Mouse (Mus musculus) limb, embryonic 13.5 days (tissue): ENCODE measurements at regions not wholly inside any gene's neighbourhood (a gene's known extent, or its start where the extent isn't known, plus 50 kb on each side); places are given as distances from the start of the nearest gene placed in this dataset.

Experiments used
- ATAC-seq: fragments of 200-750 bp; cut with Nextera tagmentation; 2 replicates; pipeline ENCODE4 v1.8.0; 2017; ENCODE audit warnings: low read depth, moderate number of reproducible peaks, moderate TSS enrichment; ENCODE audit not compliant: low FRiP score
- H3K27ac ChIP-seq: fragments of 300-500 bp; sonication (generic); 2 replicates; pipeline ENCODE4 v1.5.1; 2015; ENCODE audit warnings: inconsistent platforms, mild to moderate bottlenecking, moderate library complexity
- H3K27me3 ChIP-seq: fragments of 300-500 bp; sonication (generic); 2 replicates; pipeline ENCODE4 v1.6.1; 2015; ENCODE audit warnings: mild to moderate bottlenecking, inconsistent platforms
- H3K36me3 ChIP-seq: fragments of 300-500 bp; sonication (generic); 2 replicates; pipeline ENCODE4 v1.6.1; 2015; ENCODE audit warnings: inconsistent platforms, mild to moderate bottlenecking, moderate library complexity
- H3K4me1 ChIP-seq: fragments of 300-500 bp; sonication (generic); 2 replicates; pipeline ENCODE4 v1.6.1; 2015; ENCODE audit warnings: inconsistent platforms
- H3K4me2 ChIP-seq: fragments of 300-500 bp; sonication (generic); replicated peaks from 2 replicates; pipeline ENCODE4 v1.6.1; 2015; ENCODE audit warnings: inconsistent platforms, mild to moderate bottlenecking, moderate library complexity
- H3K4me3 ChIP-seq: fragments of 300-500 bp; sonication (generic); 2 replicates; pipeline ENCODE4 v1.5.1; 2015; ENCODE audit warnings: moderate library complexity, mild to moderate bottlenecking, inconsistent platforms
- H3K9ac ChIP-seq: fragments of 300-500 bp; sonication (generic); 2 replicates; pipeline ENCODE4 v1.6.1; 2015; ENCODE audit warnings: mild to moderate bottlenecking, inconsistent platforms
- H3K9me3 ChIP-seq: fragments of 300-500 bp; sonication (generic); 2 replicates; pipeline ENCODE4 v1.6.1; 2016; ENCODE audit warnings: inconsistent platforms
- WGBS: fragments of 180-500 bp; shearing (Covaris S2); methylation state at CpG from one replicate; pipeline ENCODE4 v1.1.7; 2015; 5-methylcytosine and 5-hydroxymethylcytosine counted together

GRCm38 (mm10) chr3:148202148-148202547 is 788.2 kb downstream of the Adgrl2 start:
- no peak for ATAC-seq
- Histone ChIP-seq H3K36me3 (no peaks in the 10 kb centered on the region), H3K9me3 (no peaks in the 10 kb centered on the region)

GRCm38 (mm10) chr3:148186704-148187103 is 803.7 kb downstream of the Adgrl2 start:
- no peaks in the 10 kb centered on the region for H3K27me3 ChIP-seq
- 46% methylated on average over 2 of the region's 2 CpGs for whole genome bisulfite sequencing
- no peak overlapping the region for H3K4me2 ChIP-seq
- H3K4me1 ChIP-seq, result no peaks in the 10 kb centered on the region
- no peak overlapping the region for H3K4me3 ChIP-seq
- H3K27ac ChIP-seq, result no peak overlapping the region
- H3K9me3 ChIP-seq, result no peaks in the 10 kb centered on the region; the same call in 1 of the 2 replicates
- no peak for ATAC-seq
- H3K36me3 ChIP-seq, result no peaks in the 10 kb centered on the region
- H3K9ac ChIP-seq, result no peak overlapping the region

More at GRCm38 (mm10) chr3:148202148-148202547, 788.2 kb downstream of the Adgrl2 start:
- no peak overlapping the region for H3K27ac ChIP-seq
- no peaks in the 10 kb centered on the region for H3K27me3 ChIP-seq
- H3K4me2 ChIP-seq, result no peak overlapping the region
- H3K9ac ChIP-seq, result no peak overlapping the region
- H3K4me3 ChIP-seq, result no peak overlapping the region
- WGBS, result 85% methylated on average over 3 of the region's 3 CpGs
- H3K4me1 ChIP-seq, result no peaks in the 10 kb centered on the region

DNA sequence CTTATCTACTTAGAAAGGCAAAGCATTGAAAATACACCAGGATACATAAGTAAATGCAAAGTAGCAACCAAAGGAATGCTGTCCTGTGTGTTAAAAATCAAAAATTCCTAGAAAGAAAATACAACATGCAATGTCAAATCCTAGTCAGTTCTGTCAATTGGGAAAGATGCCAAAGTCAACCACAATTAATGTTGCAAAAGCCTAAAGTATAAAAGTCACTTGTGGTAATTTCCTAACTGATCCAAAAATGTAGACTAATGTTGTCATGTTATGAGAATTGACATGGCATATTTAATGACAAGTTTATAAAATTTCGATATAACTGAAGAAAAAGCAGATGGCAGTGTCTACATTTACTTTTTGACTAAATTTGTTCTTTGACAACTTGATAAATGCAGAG is 822.8 kb downstream of the Adgrl2 start:
- no peak overlapping the region for H3K4me3 ChIP-seq
- H3K4me1 ChIP-seq, result no peaks in the 10 kb centered on the region
- no peaks in the 10 kb centered on the region for H3K9me3 ChIP-seq
- no peak overlapping the region for H3K4me2 ChIP-seq
- H3K27me3 ChIP-seq, result no peaks in the 10 kb centered on the region
- H3K36me3 ChIP-seq, result no peaks in the 10 kb centered on the region
- ATAC-seq, result no peak
- no peak overlapping the region for H3K27ac ChIP-seq
- WGBS, result 84% methylated on average over 1 of the region's 1 CpGs
- H3K9ac ChIP-seq, result no peak overlapping the region

DNA sequence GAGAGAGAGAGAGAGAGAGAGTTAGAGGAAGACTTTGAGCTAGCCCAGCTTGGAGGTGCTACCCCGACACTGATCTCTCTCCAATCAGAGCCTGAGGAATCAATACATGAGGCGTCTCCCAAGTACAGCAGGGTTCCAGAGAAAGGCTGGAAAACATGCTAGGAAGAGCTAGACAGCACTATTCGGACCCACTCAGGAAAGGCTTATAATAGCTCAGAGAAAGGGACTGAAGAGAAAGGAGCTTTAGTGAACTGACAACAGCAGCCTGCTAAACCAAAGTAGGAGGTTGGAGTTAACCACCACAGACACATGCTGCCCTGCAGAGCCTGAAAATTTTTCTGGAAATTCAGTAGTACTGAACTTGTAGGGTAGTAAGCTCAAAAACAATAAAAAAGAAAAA is 831.3 kb downstream of the Adgrl2 start:
- Histone ChIP-seq H3K27me3 (no peaks in the 10 kb centered on the region), H3K4me2 (no peak overlapping the region), H3K9me3 (no peaks in the 10 kb centered on the region), H3K4me1 (no peaks in the 10 kb centered on the region), H3K27ac (no peak overlapping the region), H3K36me3 (no peaks in the 10 kb centered on the region), H3K4me3 (no peak overlapping the region), H3K9ac (no peak overlapping the region)
- ATAC-seq, result no peak
- 76% methylated on average over 3 of the region's 3 CpGs for WGBS

- no peak overlapping the region for H3K9ac ChIP-seq
- no peak overlapping the region for H3K4me3 ChIP-seq
- no peaks in the 10 kb centered on the region for H3K27me3 ChIP-seq
- 83% methylated on average over 2 of the region's 2 CpGs for WGBS
- no peak for ATAC-seq
- no peaks in the 10 kb centered on the region for H3K36me3 ChIP-seq
- H3K4me1 ChIP-seq, result no peaks in the 10 kb centered on the region
- H3K27ac ChIP-seq, result no peak overlapping the region
- no peaks in the 10 kb centered on the region for H3K9me3 ChIP-seq
- H3K4me2 ChIP-seq, result no peak overlapping the region
Measured at GRCm38 (mm10) chr3:148158533-148158932, 831.8 kb downstream of the Adgrl2 start.

GRCm38 (mm10) chr3:148143776-148144175 is 846.6 kb downstream of the Adgrl2 start:
- WGBS, result 86% methylated on average over 2 of the region's 2 CpGs
- Histone ChIP-seq H3K9me3 (no peaks in the 10 kb centered on the region), H3K36me3 (no peaks in the 10 kb centered on the region), H3K4me1 (no peaks in the 10 kb centered on the region), H3K27me3 (no peaks in the 10 kb centered on the region), H3K9ac (no peak overlapping the region), H3K4me2 (no peak overlapping the region), H3K4me3 (no peak overlapping the region), H3K27ac (no peak overlapping the region)
- ATAC-seq, result no peak

DNA sequence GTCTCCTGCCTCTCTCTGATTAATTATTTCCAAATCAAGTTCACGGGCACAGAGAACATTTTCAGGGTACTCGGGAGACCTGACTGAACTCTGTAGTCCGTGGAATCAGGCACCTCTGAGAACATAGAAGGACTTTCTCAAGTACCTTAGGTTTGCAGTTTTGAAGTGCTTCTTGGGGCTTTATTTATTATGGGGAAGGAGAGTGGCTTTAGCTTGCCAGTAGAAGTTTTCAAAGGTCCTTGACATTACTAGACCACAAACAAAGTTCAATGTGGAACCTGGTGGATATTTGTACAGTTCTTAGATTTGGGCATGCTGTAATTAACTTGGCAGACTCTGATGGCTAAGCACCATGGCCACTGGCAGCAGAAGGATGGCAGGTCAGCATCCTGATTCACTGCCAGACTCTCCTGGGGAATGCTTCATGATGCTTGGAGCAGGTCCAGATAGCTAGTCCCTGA is 853.5 kb downstream of the Adgrl2 start:
- WGBS, result 65% methylated on average over 3 of the region's 3 CpGs

DNA sequence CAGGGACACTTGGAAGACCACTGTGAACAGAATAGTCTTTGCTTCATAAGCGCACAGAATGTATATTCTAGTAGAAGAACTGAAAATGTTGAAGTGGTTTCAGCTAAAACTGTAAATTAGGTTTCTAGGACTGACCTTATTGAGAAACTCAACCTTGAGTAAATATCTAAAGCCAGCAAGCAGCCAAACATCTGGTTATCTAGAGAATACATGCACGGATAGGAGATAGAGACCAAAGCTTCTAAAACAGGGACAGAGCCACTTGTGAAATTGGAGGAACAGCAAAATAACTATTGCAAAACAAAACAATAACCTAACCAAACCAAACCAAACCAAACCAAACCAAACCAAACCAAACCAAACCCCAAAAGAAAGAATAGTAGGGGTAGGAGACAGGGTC is 855.7 kb downstream of the Adgrl2 start:
- Histone ChIP-seq H3K4me2 (no peak overlapping the region), H3K4me3 (no peak overlapping the region), H3K27me3 (no peaks in the 10 kb centered on the region), H3K36me3 (no peaks in the 10 kb centered on the region), H3K4me1 (no peaks in the 10 kb centered on the region), H3K9ac (no peak overlapping the region), H3K9me3 (no peaks in the 10 kb centered on the region), H3K27ac (no peak overlapping the region)
- no peak for ATAC-seq
- WGBS, result 91% methylated on average over 2 of the region's 2 CpGs

More for the DNA sequence above, 853.5 kb downstream of the Adgrl2 start:
- H3K4me3 ChIP-seq, result no peak overlapping the region
- no peak overlapping the region for H3K9ac ChIP-seq
- no peak for ATAC-seq
- H3K27ac ChIP-seq, result no peak overlapping the region
- no peak overlapping the region for H3K4me2 ChIP-seq
- H3K9me3 ChIP-seq, result no peaks in the 10 kb centered on the region
- no peaks in the 10 kb centered on the region for H3K36me3 ChIP-seq
- no peaks in the 10 kb centered on the region for H3K27me3 ChIP-seq
- H3K4me1 ChIP-seq, result no peaks in the 10 kb centered on the region

DNA sequence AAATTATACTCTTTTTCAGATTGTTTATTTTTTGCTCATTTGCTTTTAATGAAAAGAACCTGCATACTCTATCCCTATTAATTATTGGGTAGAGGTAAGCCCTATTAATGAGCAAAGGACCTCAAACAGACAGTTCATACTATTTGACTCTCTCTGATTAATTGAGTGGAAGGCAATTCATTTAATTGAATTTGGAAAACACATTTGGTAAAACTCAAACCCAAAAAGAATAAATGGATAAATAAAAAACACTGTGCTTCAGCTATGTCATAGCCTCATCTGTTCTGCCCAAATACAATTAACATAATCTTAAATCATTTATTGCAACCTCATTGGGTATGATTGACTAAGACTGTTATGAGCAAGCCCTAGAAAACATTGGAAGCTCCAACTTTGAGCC is 874.8 kb downstream of the Adgrl2 start:
- H3K4me1 ChIP-seq, result no peaks in the 10 kb centered on the region
- H3K27ac ChIP-seq, result no peak overlapping the region
- ATAC-seq, result no peak
- peaks cover 20% of the 10 kb centered on the region; the same call in 1 of the 2 replicates for H3K9me3 ChIP-seq
- H3K4me3 ChIP-seq, result no peak overlapping the region
- no peaks in the 10 kb centered on the region for H3K36me3 ChIP-seq
- no peaks in the 10 kb centered on the region for H3K27me3 ChIP-seq
- no peak overlapping the region for H3K4me2 ChIP-seq
- H3K9ac ChIP-seq, result no peak overlapping the region

GRCm38 (mm10) chr3:148112204-148112603 is 878.2 kb downstream of the Adgrl2 start:
- Histone ChIP-seq H3K4me2 (no peak overlapping the region), H3K9ac (no peak overlapping the region), H3K27me3 (no peaks in the 10 kb centered on the region), H3K9me3 (0 out of 2 replicates have a peak, but pooled peaks cover 3% of the 10 kb centered on the region), H3K4me1 (no peaks in the 10 kb centered on the region), H3K36me3 (no peaks in the 10 kb centered on the region), H3K4me3 (no peak overlapping the region), H3K27ac (no peak overlapping the region)
- ATAC-seq, result no peak
- 83% methylated on average over 3 of the region's 3 CpGs for WGBS

DNA sequence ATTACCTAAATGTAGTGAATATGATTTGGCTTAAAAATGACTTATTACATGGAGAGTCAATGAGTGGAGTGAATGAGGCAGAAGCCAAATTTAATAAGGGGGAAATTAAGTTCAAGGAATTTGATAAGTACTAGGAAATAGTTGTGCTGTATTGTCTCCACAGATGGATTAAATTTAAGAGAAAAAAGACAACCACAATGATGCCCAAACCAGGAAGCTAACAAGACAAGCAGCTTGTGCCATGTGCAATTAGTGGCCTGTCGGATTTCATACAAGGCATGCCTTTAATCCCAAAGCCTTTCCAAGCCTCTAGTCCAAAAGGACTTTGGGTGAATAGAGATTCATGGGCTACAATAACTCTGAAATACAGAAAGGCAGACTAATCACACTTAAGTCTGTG is 883.3 kb downstream of the Adgrl2 start:
- Histone ChIP-seq H3K4me3 (no peak overlapping the region), H3K9me3 (no peaks in the 10 kb centered on the region), H3K27ac (no peak overlapping the region), H3K4me2 (no peak overlapping the region), H3K36me3 (no peaks in the 10 kb centered on the region), H3K9ac (no peak overlapping the region), H3K4me1 (no peaks in the 10 kb centered on the region), H3K27me3 (no peaks in the 10 kb centered on the region)
- 67% methylated on average over 1 of the region's 1 CpGs for WGBS
- no peak for ATAC-seq

DNA sequence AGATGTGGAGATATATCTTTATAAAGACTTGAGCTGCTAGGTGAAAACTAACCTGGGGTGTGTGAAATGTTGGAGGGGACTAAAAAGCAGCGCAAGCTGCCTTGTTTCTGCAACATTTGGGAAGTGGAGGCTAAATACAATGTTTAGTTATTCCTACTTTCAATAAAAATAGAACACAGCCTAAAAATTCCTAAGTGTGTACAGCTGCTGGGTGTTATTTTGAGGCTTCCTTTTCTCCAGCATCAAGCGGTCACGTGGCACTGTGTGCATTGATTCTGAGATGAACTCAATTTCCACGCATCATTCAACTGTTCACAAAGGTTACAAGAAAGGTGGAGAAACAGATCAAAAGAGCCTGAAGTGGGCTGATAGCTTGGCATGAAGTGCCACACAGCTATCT is 896.4 kb downstream of the Adgrl2 start:
- Histone ChIP-seq H3K9me3 (no peaks in the 10 kb centered on the region), H3K4me1 (no peaks in the 10 kb centered on the region), H3K27me3 (no peaks in the 10 kb centered on the region), H3K4me3 (no peak overlapping the region), H3K27ac (no peak overlapping the region), H3K9ac (no peak overlapping the region), H3K36me3 (no peaks in the 10 kb centered on the region), H3K4me2 (no peak overlapping the region)
- no peak for ATAC-seq
- WGBS, result 87% methylated on average over 4 of the region's 4 CpGs

DNA sequence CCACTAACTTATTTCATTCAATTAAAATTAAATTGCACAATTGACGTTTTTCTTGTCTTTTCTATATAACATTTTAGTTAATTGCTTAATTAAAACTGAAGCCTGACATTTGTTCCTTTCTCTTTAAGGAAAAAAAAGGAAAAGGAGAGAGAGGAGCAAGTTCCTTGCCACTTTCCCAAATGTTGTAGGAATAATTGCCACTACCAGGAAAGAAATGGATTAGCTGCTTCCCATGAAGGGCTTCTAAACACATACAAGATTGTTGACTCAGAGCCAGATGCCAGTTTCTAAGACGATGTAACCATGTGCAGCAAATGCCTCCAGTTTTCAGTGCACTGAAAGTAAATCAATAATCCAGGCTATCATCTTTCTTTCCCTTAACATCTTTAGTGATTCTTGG is 914.5 kb downstream of the Adgrl2 start:
- Histone ChIP-seq H3K9ac (no peak overlapping the region), H3K9me3 (no peaks in the 10 kb centered on the region), H3K4me3 (no peak overlapping the region), H3K4me1 (no peaks in the 10 kb centered on the region), H3K27ac (no peak overlapping the region), H3K27me3 (no peaks in the 10 kb centered on the region), H3K36me3 (no peaks in the 10 kb centered on the region), H3K4me2 (no peak overlapping the region)
- ATAC-seq, result no peak
- 40% methylated on average over 2 of the region's 2 CpGs for WGBS
